Comparison of ENCODE assay signal across 17 mouse cellular contexts in genomic region chr1:161333151-161333550, GRCm38 (mm10).
"Had no signal": no experiment of that assay in that cellular context is flagged by ENCODE, and none has a peak within 500 bp of the region (broad histone marks: within the 10 kb centered on the region; RNA-seq: fewer than 3 reads in every experiment).

No protein-coding gene starts in this region.

- ATAC-seq: midbrain, embryonic 16.5 days had no signal

- H3K27me3 ChIP-seq: midbrain, embryonic 12.5 days; neural tube, embryonic 12.5 days; stomach, embryonic 15.5 days had no signal

- DNase-seq: lung, adult 18-20 months; lung, embryonic 14.5 days; lung, postnatal 10 days; lung, postnatal 4 days; midbrain, embryonic 14.5 days; right cerebral cortex, postnatal 14 days; thymus, adult 2 months; thymus, postnatal 25 days; thymus, postnatal 4 days had no signal

- H3K9ac ChIP-seq: lung, embryonic 14.5 days; midbrain, embryonic 12.5 days; neural tube, embryonic 12.5 days; stomach, embryonic 15.5 days had no signal

- H3K4me2 ChIP-seq: lung, embryonic 14.5 days; midbrain, embryonic 12.5 days; neural tube, embryonic 12.5 days; stomach, embryonic 15.5 days had no signal

- H3K27ac ChIP-seq: midbrain, embryonic 10.5 days; midbrain, embryonic 12.5 days; neural tube, embryonic 12.5 days; stomach, embryonic 15.5 days; stomach, postnatal 0 days had no signal

- H3K36me3 ChIP-seq: midbrain, embryonic 10.5 days; midbrain, embryonic 12.5 days; neural tube, embryonic 12.5 days; stomach, embryonic 15.5 days had no signal

- H3K4me1 ChIP-seq: megakaryocyte, embryonic 14.5 days; midbrain, embryonic 10.5 days; midbrain, embryonic 12.5 days; neural tube, embryonic 12.5 days; stomach, embryonic 15.5 days had no signal

- H3K9me3 ChIP-seq: megakaryocyte, embryonic 14.5 days; midbrain, embryonic 10.5 days; midbrain, embryonic 12.5 days; neural tube, embryonic 12.5 days; stomach, embryonic 15.5 days had no signal

- H3K4me3 ChIP-seq: megakaryocyte, embryonic 14.5 days; midbrain, embryonic 10.5 days; midbrain, embryonic 12.5 days; myocyte; neural tube, embryonic 12.5 days; stomach, embryonic 15.5 days had no signal
